Mouse (Mus musculus): ENCODE results near the gene Hoxb5.

The Hoxb5 gene

GRCm38 (mm10) chr11:96297428-96297827 lies 5.7 kb upstream of the Hoxb5 start:
- in situ Hi-C loops (cut with MboI; ENCODE audit: low pct_unique_long_range_greater_than_20kb in 1 of 2, low sequenced_read_pairs in 2 of 2, unreplicated experiment in 1 of 2): loop anchor here (5.0 kb wide), 1 partner anchor 40 kb away; no protein-coding TSS in a partner anchor

GRCm38 (mm10) chr11:96297968-96298635 lies 5.0 kb upstream of the Hoxb5 start:
- in situ Hi-C loops (cut with MboI; ENCODE audit: low pct_unique_long_range_greater_than_20kb in 1 of 2, low sequenced_read_pairs in 2 of 2, unreplicated experiment in 1 of 2): loop anchor here (5.0 kb wide), 1 partner anchor 39 kb away; no protein-coding TSS in a partner anchor

- in situ Hi-C loops (cut with MboI; ENCODE audit: low pct_unique_long_range_greater_than_20kb in 1 of 2, low sequenced_read_pairs in 2 of 2, unreplicated experiment in 1 of 2): loop anchor here (5.0 kb wide), 1 partner anchor 38 kb away; no protein-coding TSS in a partner anchor
Observed at GRCm38 (mm10) chr11:96298895-96299667, 4.1 kb upstream of the Hoxb5 start.

GRCm38 (mm10) chr11:96299781-96300180 lies 3.4 kb upstream of the Hoxb5 start:
- in situ Hi-C loops (cut with MboI; ENCODE audit: low pct_unique_long_range_greater_than_20kb in 1 of 2, low sequenced_read_pairs in 2 of 2, unreplicated experiment in 1 of 2): loop anchor here (5.0 to 25.0 kb wide), 3 partner anchors 38 to 563 kb away; no protein-coding TSS in a partner anchor

GRCm38 (mm10) chr11:96300354-96301063 lies 2.6 kb upstream of the Hoxb5 start:
- in situ Hi-C loops (cut with MboI; ENCODE audit: low pct_unique_long_range_greater_than_20kb in 1 of 2, low sequenced_read_pairs in 2 of 2, unreplicated experiment in 1 of 2): loop anchor here (10.0 to 25.0 kb wide), 2 partner anchors 254 to 562 kb away; no protein-coding TSS in a partner anchor

- in situ Hi-C loops (cut with MboI; ENCODE audit: low pct_unique_long_range_greater_than_20kb in 1 of 2, low sequenced_read_pairs in 2 of 2, unreplicated experiment in 1 of 2): loop anchor here (10.0 to 25.0 kb wide), 2 partner anchors 254 to 561 kb away; no protein-coding TSS in a partner anchor
Observed at GRCm38 (mm10) chr11:96301064-96301431, 2.1 kb upstream of the Hoxb5 start.

DNA sequence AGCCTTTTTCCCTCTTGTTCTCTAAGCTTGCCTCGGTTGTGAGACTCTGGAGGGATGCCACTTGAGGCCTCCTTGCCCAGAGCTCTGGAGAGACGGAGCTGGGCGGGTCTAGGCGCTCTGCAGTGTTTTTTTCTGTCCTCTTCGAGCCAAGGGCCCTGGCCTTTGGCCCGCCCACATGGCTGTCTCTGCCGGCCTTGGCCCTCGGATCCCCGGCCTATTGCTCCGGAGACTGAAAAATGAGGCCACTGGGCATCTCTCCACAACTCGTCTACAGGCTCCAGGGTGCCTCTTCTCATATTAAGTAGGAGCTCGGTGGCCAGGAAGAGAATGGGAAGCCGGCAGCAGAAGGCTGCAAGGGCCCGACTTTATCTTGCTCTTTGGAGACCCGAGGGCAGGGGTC lies 1.3 kb upstream of the Hoxb5 start:
- in situ Hi-C loops (cut with MboI; ENCODE audit: low pct_unique_long_range_greater_than_20kb in 1 of 2, low sequenced_read_pairs in 2 of 2, unreplicated experiment in 1 of 2): loop anchor here (10.0 to 25.0 kb wide), 2 partner anchors 253 to 560 kb away; no protein-coding TSS in a partner anchor

DNA sequence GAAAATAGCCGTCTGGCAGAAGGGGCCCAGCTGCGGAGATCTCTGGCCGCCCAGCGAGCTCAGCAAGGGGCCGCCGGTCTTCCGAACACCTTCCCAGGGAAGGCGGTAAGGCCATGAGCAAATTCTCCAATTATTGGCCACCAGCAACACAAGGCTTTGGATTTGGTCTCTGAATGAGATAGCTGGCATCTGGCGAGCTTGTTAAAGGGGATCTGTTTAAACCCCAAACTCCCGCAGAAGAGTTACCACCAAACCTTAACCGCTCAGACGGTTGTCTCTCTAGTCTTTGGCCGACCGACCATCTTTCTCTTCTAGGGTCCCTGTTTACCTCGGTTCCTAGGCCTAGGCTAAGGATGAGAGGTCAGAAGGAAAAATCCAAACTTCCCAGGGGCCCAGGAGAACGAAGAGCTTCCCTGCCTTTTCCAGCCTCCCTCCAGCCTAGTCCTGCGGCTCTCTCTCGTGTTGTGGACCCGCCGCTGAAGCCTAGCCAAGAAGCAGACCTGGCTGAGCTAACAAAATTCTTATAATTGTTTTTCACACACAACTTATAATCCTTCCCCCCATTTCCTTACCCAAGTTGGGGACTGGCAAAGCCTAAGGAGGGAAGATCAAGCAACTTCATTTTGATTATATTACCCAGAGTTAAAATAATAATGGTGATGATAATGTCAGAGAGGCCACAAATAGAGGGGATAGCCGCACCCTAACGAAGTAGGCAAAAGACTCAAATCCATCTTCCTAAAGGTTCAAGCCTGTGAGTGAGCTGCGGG lies 570 bp upstream of the Hoxb5 start:
- in situ Hi-C loops (cut with MboI; ENCODE audit: low pct_unique_long_range_greater_than_20kb in 1 of 2, low sequenced_read_pairs in 2 of 2, unreplicated experiment in 1 of 2): loop anchor here (10.0 to 25.0 kb wide), 2 partner anchors 252 to 560 kb away; no protein-coding TSS in a partner anchor

- in situ Hi-C loops (cut with MboI; ENCODE audit: low pct_unique_long_range_greater_than_20kb in 1 of 2, low sequenced_read_pairs in 2 of 2, unreplicated experiment in 1 of 2): loop anchor here (5.0 to 25.0 kb wide), 3 partner anchors 108 to 558 kb away; no protein-coding TSS in a partner anchor
Observed at GRCm38 (mm10) chr11:96304381-96305195, 1.5 kb downstream of the Hoxb5 start.

DNA sequence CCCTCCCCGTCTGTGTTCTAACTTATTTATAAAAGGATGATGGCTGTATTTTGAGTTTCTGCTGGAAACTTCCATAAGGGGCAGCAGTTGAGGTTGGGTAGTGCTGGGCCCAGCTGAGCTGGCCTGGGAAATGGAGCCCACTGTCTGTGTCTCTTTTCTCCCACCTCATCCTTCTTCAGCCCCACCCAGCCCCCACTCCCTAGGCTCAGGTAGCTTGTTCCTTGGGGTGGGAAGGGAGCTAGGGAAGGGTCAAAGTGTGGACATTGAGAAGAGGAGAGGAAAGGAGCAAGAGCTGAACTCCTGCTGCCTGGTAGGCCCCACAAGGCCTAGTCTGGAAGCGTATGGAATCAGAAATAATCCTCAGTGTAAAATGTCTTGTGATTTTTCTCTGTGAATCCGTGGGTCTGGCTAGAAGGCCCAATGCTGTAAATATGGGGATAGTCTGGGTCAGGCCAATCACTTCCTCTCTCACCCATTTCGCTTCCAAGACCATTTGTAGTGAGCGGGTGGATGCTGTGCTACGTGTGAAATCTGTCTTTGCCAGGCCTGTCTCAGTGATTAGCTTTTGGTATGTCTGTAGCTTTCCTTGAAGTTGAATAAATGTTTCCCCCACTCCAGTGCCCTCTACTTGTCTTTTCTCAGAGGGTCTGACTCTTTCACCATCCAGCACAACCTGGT lies 2.5 kb downstream of the Hoxb5 start:
- in situ Hi-C loops (cut with MboI; ENCODE audit: low pct_unique_long_range_greater_than_20kb in 1 of 2, low sequenced_read_pairs in 2 of 2, unreplicated experiment in 1 of 2): loop anchor here (5.0 to 25.0 kb wide), 3 partner anchors 107 to 557 kb away; no protein-coding TSS in a partner anchor

DNA sequence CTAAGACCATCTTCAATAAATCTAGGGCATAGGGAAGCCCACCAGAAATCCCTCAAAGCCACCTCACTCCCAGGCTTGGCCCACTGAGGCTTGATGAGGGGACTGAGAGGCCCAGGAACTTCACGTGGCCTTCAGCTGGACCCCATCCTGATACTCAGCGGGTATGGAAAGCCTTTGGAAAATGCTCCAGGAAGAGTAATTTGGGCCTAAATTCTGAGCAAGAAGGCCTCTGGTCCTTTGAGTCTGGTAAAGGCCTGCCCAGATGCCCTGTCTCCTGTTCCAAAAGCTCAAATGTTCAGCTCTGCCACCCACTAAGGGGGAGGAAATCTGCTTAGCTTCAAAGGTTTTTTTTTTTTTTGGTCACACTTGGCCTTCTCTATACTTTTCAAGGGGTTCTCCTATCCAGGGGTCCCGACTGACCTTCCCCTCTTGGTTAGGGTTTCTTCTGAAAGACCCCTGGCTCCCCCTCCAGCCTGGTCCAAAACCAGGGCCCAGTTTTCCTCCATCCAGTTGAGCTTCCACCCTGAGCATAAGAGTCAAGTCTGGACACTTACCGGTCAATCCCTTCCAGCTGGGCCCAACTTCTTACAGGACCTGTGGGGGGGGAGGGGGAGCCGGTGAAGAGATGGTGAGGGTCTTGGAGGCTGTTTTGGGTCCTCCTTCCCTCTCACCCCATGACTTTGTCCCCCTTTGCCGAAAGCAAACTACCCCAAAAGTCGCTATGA lies 3.2 kb downstream of the Hoxb5 start:
- in situ Hi-C loops (cut with MboI; ENCODE audit: low pct_unique_long_range_greater_than_20kb in 1 of 2, low sequenced_read_pairs in 2 of 2, unreplicated experiment in 1 of 2): loop anchor here (5.0 to 25.0 kb wide), 3 partner anchors 106 to 556 kb away; no protein-coding TSS in a partner anchor

DNA sequence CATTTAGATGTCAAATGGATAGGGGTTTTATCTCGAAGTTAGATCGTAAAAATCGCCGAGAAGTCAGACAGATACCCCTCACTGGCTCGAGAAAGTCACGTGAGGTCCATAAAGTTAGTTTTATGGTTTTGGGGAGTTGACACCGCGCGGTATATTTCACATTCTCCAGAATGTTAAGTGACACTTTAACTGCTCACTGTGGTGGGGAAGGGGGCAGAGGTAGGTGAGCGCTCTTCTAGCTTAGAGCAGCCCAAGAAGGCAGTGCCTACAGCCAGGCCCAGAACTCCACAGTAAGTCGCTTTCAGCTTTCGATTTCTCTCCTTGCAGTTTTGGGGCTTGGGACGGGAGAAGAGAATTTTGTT lies 3.8 kb downstream of the Hoxb5 start:
- in situ Hi-C loops (cut with MboI; ENCODE audit: low pct_unique_long_range_greater_than_20kb in 1 of 2, low sequenced_read_pairs in 2 of 2, unreplicated experiment in 1 of 2): loop anchor here (5.0 to 25.0 kb wide), 3 partner anchors 105 to 555 kb away; no protein-coding TSS in a partner anchor

DNA sequence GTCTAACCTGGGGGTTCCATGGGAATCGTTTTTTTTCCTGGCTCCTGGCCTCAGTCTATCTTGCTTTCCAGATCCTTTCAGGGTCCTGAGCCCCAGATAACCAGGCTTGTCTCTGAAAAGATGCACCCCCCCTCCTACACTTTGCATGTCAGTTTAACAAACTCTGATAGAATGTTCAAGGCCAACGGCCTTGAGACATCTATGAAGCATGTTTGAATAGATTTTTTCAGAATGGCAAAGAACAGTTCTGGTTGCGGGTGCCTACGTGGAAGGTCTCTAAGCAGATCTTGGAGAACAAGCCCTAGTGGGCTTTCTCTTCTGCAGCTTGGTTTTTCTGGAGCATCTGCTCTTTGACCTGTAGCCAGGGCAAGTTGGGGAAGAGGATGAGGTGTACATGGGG lies 5.6 kb downstream of the Hoxb5 start:
- in situ Hi-C loops (cut with MboI; ENCODE audit: low pct_unique_long_range_greater_than_20kb in 1 of 2, low sequenced_read_pairs in 2 of 2, unreplicated experiment in 1 of 2): loop anchor here (5.0 to 25.0 kb wide), 3 partner anchors 104 to 554 kb away; no protein-coding TSS in a partner anchor

GRCm38 (mm10) chr11:96309288-96309687 lies 6.2 kb downstream of the Hoxb5 start:
- in situ Hi-C loops (cut with MboI; ENCODE audit: low pct_unique_long_range_greater_than_20kb in 1 of 2, low sequenced_read_pairs in 2 of 2, unreplicated experiment in 1 of 2): loop anchor here (5.0 to 25.0 kb wide), 3 partner anchors 103 to 553 kb away; no protein-coding TSS in a partner anchor

- in situ Hi-C loops (cut with MboI; ENCODE audit: low pct_unique_long_range_greater_than_20kb in 1 of 2, low sequenced_read_pairs in 2 of 2, unreplicated experiment in 1 of 2): loop anchor here (25.0 kb wide), 1 partner anchor 552 kb away; no protein-coding TSS in a partner anchor
Observed at GRCm38 (mm10) chr11:96310183-96310938, 7.2 kb downstream of the Hoxb5 start.

Data from mouse embryonic stem cell (cell line).